Mouse (Mus musculus) liver, adult 2 months (tissue): Measurements from ENCODE around the gene Ube2h. TPM values are rescaled to one million over a fixed set of nuclear protein-coding genes. Genes with fewer than 3 reads are reported as not detected.

Experiments
- DNase-seq: peaks from one replicate; pipeline ENCODE4 v3.0.0-alpha.2; 2011; ENCODE audit warnings: low read depth, low spot score; ENCODE audit errors: extremely low read depth
- H3K27ac ChIP-seq: fragments of 200-500 bp; replicated peaks from 2 replicates; pipeline ENCODE4 v1.5.1; 2012; ENCODE audit warnings: low read depth, mild to moderate bottlenecking, control low read depth, inconsistent platforms, low read length; ENCODE audit not compliant: insufficient read depth
- H3K27me3 ChIP-seq: fragments of 200-500 bp; 2 replicates; pipeline ENCODE4 v1.6.1; 2012; ENCODE audit warnings: mild to moderate bottlenecking, moderate library complexity, low read length, inconsistent platforms; ENCODE audit not compliant: control insufficient read depth, insufficient read depth
- H3K36me3 ChIP-seq: fragments of 200-500 bp; 2 replicates; pipeline ENCODE4 v1.6.1; 2012; ENCODE audit warnings: low read length, inconsistent platforms; ENCODE audit not compliant: control insufficient read depth, insufficient read depth
- H3K4me1 ChIP-seq: fragments of 200-500 bp; 2 replicates; pipeline ENCODE4 v1.6.1; 2011; ENCODE audit warnings: low read length; ENCODE audit not compliant: control insufficient read depth, insufficient read depth
- H3K4me3 ChIP-seq: fragments of 200-500 bp; 2 replicates; pipeline ENCODE4 v1.5.1; 2011; ENCODE audit warnings: low read depth, mild to moderate bottlenecking, control low read depth, low read length, moderate library complexity; ENCODE audit not compliant: insufficient read depth
- H3K79me2 ChIP-seq: fragments of 200-500 bp; 2 replicates; pipeline ENCODE4 v1.6.1; 2012; ENCODE audit warnings: inconsistent platforms, mild to moderate bottlenecking, low read length, moderate library complexity; ENCODE audit not compliant: control insufficient read depth, insufficient read depth
- H3K9ac ChIP-seq: fragments of 200-500 bp; 2 replicates; pipeline ENCODE4 v1.6.1; 2012; ENCODE audit warnings: low read depth, mild to moderate bottlenecking, control low read depth, inconsistent platforms, low read length
- CTCF ChIP-seq: fragments of 200-500 bp; IDR thresholded peaks from 2 replicates; pipeline ENCODE4 v1.5.1; 2011; ENCODE audit warnings: low read depth, low read length, control low read depth
- POLR2A ChIP-seq: fragments of 200-500 bp; IDR thresholded peaks from 2 replicates; pipeline ENCODE4 v1.6.1; 2011; ENCODE audit warnings: low read length, control low read depth; ENCODE audit not compliant: insufficient read depth; ENCODE audit errors: extremely low read depth
- WGBS: fragments of 180-500 bp; shearing (Covaris S2); methylation state at CpG from one replicate; pipeline ENCODE4 v1.1.7; 2018; 5-methylcytosine and 5-hydroxymethylcytosine counted together
- polyA plus RNA-seq: library from polyadenylated mRNA; depleted of rRNA; stranded (reverse); fragments of >200 nt; gene quantifications from 2 replicates; pipeline ENCODE4 v1.2.3, GENCODE M21; 2012
- total RNA-seq: library from RNA; depleted of rRNA; stranded (reverse); fragments of >200 nt; gene quantifications from 2 replicates; pipeline ENCODE4 v1.2.3, GENCODE M21; 2014

Gene Ube2h
- total and polyA plus RNA-seq, 2 experiments, result 30.9 to 43.3 TPM

DNA sequence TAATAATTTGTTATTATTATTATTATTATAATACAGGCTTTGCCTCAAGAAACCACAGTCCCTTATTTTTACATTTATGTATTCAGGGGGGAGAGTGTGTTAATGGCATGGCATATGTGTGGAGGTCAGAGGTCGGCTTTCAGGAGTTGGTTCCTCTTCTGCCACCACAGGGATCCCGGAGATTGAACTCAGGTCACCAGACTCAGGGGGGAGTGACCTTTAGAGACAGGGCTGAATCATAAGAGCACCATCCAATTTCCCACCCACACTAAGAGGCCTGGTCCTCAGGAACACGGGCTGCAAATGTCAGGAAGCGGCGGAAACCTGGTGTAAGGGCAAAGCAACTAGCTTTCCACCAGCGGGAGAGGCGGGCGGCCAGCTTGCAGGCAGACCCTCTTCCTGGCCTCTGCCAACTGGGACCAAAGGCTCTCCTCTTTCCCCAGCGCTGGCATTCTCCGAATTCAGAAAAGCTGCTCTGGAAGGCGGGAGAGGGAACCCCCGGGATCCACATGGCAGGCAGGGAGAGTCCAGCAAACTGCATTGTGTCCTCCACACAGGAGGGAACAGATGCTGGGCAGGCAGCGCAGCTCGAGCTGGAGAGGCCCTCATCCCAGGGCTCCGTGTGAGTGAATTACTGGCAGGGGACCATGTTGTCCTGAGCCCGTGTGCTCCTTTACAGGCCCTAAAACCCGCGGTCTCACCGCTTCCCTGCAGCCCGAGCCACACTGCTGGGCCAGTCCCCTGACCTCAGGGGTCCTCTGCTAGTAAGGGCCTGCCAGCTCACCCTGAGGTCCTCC is 99.8 kb downstream of the Ube2h start:
- DNase-seq, result no peak
- WGBS, result 80% methylated on average over 20 of the region's 20 CpGs
- peaks cover 6% of the 10 kb centered on the region for H3K4me1 ChIP-seq
- H3K36me3 ChIP-seq, result no peaks in the 10 kb centered on the region
- no peaks in the 10 kb centered on the region for H3K79me2 ChIP-seq
- no peak overlapping the region for H3K27ac ChIP-seq
- no peak overlapping the region for H3K9ac ChIP-seq
- no peak overlapping the region for H3K4me3 ChIP-seq
- TF ChIP-seq CTCF (no peak), POLR2A (no peak)
- no peaks in the 10 kb centered on the region for H3K27me3 ChIP-seq

DNA sequence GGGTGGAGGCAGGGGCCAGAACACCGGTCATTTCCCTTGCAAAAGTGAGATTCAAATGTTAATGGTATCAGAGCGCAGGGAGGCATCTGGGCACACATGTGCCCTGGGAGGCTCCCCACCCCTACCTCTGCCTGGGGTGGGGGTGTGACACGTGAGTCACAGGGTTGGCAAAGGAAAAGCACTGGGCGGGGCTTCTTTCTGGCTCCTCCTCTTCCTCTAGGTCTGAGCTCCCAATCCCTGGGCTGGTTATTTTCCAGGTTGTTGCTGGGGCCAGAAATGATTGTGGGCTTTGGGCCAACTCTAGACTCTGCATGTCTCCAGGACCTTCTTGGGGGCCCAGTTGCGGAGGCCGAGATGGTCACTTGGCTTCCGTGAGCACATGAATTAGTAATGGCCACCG is 108.2 kb downstream of the Ube2h start:
- 89% methylated on average over 8 of the region's 8 CpGs for WGBS
- Histone ChIP-seq H3K79me2 (no peaks in the 10 kb centered on the region), H3K27ac (no peak overlapping the region), H3K9ac (no peak overlapping the region), H3K36me3 (no peaks in the 10 kb centered on the region), H3K4me3 (no peak overlapping the region), H3K27me3 (no peaks in the 10 kb centered on the region), H3K4me1 (no peaks in the 10 kb centered on the region)
- no peak for DNase-seq
- no peak for TF ChIP-seq CTCF
- no peak for TF ChIP-seq POLR2A

DNA sequence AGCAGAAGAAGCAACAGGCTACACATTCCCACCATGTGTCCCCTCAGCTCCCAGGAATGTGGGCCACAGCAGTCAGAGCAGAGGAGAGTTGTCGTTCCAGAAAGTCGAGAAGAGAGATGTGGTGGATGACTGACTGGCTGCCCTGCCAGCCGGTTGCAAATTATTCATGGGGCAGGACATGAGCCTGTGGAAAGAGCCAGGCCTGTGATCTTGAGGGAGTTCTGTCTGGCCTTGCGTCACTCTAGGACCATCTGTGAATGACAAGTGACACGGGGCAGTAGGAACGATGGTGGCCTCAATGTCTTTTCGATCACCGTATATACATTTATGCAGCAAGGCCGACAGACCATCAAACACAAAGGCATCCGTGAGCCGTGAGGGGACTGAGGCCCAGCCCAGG is 108.7 kb downstream of the Ube2h start:
- Histone ChIP-seq H3K9ac (no peak overlapping the region), H3K4me1 (no peaks in the 10 kb centered on the region), H3K27me3 (no peaks in the 10 kb centered on the region), H3K79me2 (no peaks in the 10 kb centered on the region), H3K36me3 (no peaks in the 10 kb centered on the region), H3K4me3 (no peak overlapping the region), H3K27ac (no peak overlapping the region)
- TF ChIP-seq POLR2A (no peak), CTCF (no peak)
- 90% methylated on average over 11 of the region's 11 CpGs for WGBS
- DNase-seq, result no peak

DNA sequence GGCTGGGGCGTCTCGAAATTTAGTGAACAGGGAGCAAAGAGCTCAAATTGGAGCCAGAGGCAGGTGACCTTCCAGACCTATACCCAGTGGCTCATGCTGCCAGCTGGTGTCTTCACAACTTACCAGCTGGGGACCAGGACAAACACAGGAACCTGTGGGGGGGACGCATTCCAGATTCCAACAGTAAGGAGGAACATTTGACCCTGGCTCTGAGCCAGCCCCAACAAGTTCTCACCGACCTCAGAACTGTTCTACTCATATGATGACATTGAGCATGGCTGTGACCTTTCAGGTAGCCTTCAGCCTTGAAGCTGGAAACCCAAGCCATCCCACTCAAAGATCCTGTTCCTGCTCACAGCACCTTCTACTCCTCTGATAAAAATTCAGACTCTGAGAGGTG is 120.7 kb downstream of the Ube2h start:
- no peak overlapping the region for H3K4me3 ChIP-seq
- H3K9ac ChIP-seq, result no peak overlapping the region
- no peak overlapping the region for H3K27ac ChIP-seq
- 0 out of 2 replicates have a peak, but pooled peaks cover under 1% of the 10 kb centered on the region for H3K27me3 ChIP-seq
- H3K36me3 ChIP-seq, result no peaks in the 10 kb centered on the region
- H3K4me1 ChIP-seq, result no peaks in the 10 kb centered on the region
- 75% methylated on average over 4 of the region's 4 CpGs for WGBS
- no peak for TF ChIP-seq POLR2A
- no peak for TF ChIP-seq CTCF
- no peak for DNase-seq
- H3K79me2 ChIP-seq, result no peaks in the 10 kb centered on the region

DNA sequence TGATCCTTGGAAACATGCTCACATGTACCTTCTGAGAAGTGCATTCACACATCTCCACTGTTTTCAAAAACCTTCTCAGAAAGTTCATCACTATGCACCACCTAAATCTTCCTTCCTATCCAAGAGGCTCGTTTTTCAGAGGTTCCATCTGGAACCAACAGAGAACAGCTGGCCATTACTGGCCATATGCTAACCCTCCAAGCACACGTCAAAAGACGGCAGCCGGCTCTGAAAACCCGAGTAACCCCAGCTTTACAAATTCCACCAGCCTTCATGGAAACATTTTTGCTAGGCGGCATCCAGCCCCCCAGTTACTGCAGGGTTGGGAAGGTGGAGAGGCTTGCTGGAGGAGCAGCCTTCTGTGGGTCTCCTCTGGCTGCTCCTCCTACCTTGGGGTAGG is 122.3 kb downstream of the Ube2h start:
- H3K79me2 ChIP-seq, result no peaks in the 10 kb centered on the region
- H3K36me3 ChIP-seq, result no peaks in the 10 kb centered on the region
- H3K27me3 ChIP-seq, result peaks cover 13% of the 10 kb centered on the region
- H3K4me1 ChIP-seq, result no peaks in the 10 kb centered on the region
- no peak for DNase-seq
- WGBS, result 68% methylated on average over 6 of the region's 6 CpGs
- H3K27ac ChIP-seq, result no peak overlapping the region
- no peak overlapping the region for H3K9ac ChIP-seq
- TF ChIP-seq POLR2A (no peak), CTCF (no peak)
- no peak overlapping the region for H3K4me3 ChIP-seq

DNA sequence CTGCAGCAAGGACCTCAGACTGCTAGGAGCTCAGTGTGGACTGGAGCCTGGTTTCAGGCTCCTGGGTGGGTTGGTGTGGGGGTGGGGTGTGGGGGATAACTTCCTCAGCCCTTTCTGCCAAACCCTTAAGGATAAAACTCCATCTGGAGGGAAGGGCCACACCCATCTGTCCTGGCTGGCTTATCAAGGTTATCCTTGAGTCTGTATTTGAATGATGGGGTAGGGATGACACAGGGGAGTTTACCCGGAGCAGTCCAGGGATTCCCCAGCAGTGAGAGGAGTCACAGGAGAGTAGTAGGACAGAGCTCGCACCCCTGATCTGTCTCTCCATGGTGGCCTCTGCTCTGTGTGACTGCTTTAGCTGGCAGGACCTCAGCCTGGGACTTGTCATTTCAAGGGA is 124.0 kb downstream of the Ube2h start:
- H3K4me3 ChIP-seq, result no peak overlapping the region
- peaks cover 20% of the 10 kb centered on the region for H3K27me3 ChIP-seq
- no peak overlapping the region for H3K9ac ChIP-seq
- no peak overlapping the region for H3K27ac ChIP-seq
- H3K79me2 ChIP-seq, result no peaks in the 10 kb centered on the region
- no peaks in the 10 kb centered on the region for H3K36me3 ChIP-seq
- WGBS, result 28% methylated on average over 2 of the region's 2 CpGs
- DNase-seq, result no peak
- H3K4me1 ChIP-seq, result no peaks in the 10 kb centered on the region
- TF ChIP-seq POLR2A (no peak), CTCF (no peak)
